Mouse (Mus musculus): ENCODE results near the gene Zfp579. TPM values are rescaled to one million over a fixed set of nuclear protein-coding genes. Genes with fewer than 3 reads are reported as not detected.

The Zfp579 gene
- total and polyA plus RNA-seq, 3 experiments: 12.3 to 51.8 (median 14.0) TPM

- peak within 1 kb of the TSS; percentile 30; the same call in 1 of the 2 replicates for H3K4me3 ChIP-seq
- no peaks in the 10 kb centered on the region for H3K79me2 ChIP-seq (replicated peaks; ENCODE audit: control insufficient read depth, insufficient read depth, low read length)
- H3K27me3 ChIP-seq (ENCODE audit: control insufficient read depth, insufficient read depth, low read length): no peaks in the 10 kb centered on the region
- 2% methylated on average over 10 of the region's 10 CpGs for WGBS
- H3K4me1 ChIP-seq (ENCODE audit: control insufficient read depth, insufficient read depth, low read length): no peaks in the 10 kb centered on the region
- peak within 1 kb of the TSS; percentile 61; the same call in 1 of the 2 replicates for H3K27ac ChIP-seq
- H3K9ac ChIP-seq (ENCODE audit: low read depth, low read length): no peak within 1 kb of the TSS; the same call in 1 of the 2 replicates
- DNase-seq: peak; percentile 82 to 87
- intact Hi-C loops (cut with DNase I): loop anchor here (1.0 kb wide), 1 partner anchor 21 kb away; no protein-coding TSS in a partner anchor
- H3K36me3 ChIP-seq (ENCODE audit: control insufficient read depth, insufficient read depth, low read length): no peaks in the 10 kb centered on the region
- no peak; the same call in 1 of the 2 replicates for TF ChIP-seq POLR2A (IDR thresholded peaks at IDR 0.05; ENCODE audit: insufficient read depth, low read depth, low read length)
- peak; percentile 91 for TF ChIP-seq CTCF (IDR thresholded peaks at IDR 0.05)
- TF ChIP-seq EP300 (IDR thresholded peaks at IDR 0.05; ENCODE audit: insufficient read depth, low read depth, low read length): peak; percentile 79; the same call in 1 of the 2 replicates
Observed at GRCm38 (mm10) chr7:4964272-4964671, 31.7 kb downstream of the Zfp579 start, which contains the start of gene Sbk2. Sbk2 (minus strand) TSS chr7:4964406.

GRCm38 (mm10) chr7:4963527-4963926 lies 32.4 kb downstream of the Zfp579 start:
- H3K9ac ChIP-seq (ENCODE audit: low read depth, low read length): no peak overlapping the region
- H3K79me2 ChIP-seq (replicated peaks; ENCODE audit: control insufficient read depth, insufficient read depth, low read length): no peaks in the 10 kb centered on the region
- H3K27me3 ChIP-seq (ENCODE audit: control insufficient read depth, insufficient read depth, low read length): no peaks in the 10 kb centered on the region
- no peak for DNase-seq
- no peaks in the 10 kb centered on the region for H3K4me1 ChIP-seq (ENCODE audit: control insufficient read depth, insufficient read depth, low read length)
- H3K4me3 ChIP-seq: no peak overlapping the region
- WGBS: 68% methylated on average over 5 of the region's 5 CpGs
- TF ChIP-seq CTCF (IDR thresholded peaks at IDR 0.05): peak; percentile 19
- TF ChIP-seq POLR2A (IDR thresholded peaks at IDR 0.05; ENCODE audit: insufficient read depth, low read depth, low read length): no peak
- TF ChIP-seq EP300 (IDR thresholded peaks at IDR 0.05; ENCODE audit: insufficient read depth, low read depth, low read length): no peak
- H3K27ac ChIP-seq: no peak overlapping the region; the same call in 1 of the 2 replicates
- intact Hi-C loops (cut with DNase I): no loop called here
- no peaks in the 10 kb centered on the region for H3K36me3 ChIP-seq (ENCODE audit: control insufficient read depth, insufficient read depth, low read length)

- Histone ChIP-seq H3K27me3 (ENCODE audit: control insufficient read depth, insufficient read depth, low read length) (no peaks in the 10 kb centered on the region), H3K4me1 (ENCODE audit: control insufficient read depth, insufficient read depth, low read length) (peaks cover 2% of the 10 kb centered on the region; the same call in 1 of the 2 replicates), H3K79me2 (replicated peaks; ENCODE audit: control insufficient read depth, insufficient read depth, low read length) (no peaks in the 10 kb centered on the region), H3K4me3 (no peak overlapping the region), H3K27ac (no peak overlapping the region), H3K36me3 (ENCODE audit: control insufficient read depth, insufficient read depth, low read length) (no peaks in the 10 kb centered on the region), H3K9ac (ENCODE audit: low read depth, low read length) (no peak overlapping the region)
- DNase-seq: no peak
- intact Hi-C loops (cut with DNase I): no loop called here
- 65% methylated on average over 10 of the region's 10 CpGs for WGBS
- TF ChIP-seq POLR2A (IDR thresholded peaks at IDR 0.05; ENCODE audit: insufficient read depth, low read depth, low read length): no peak
- TF ChIP-seq EP300 (IDR thresholded peaks at IDR 0.05; ENCODE audit: insufficient read depth, low read depth, low read length): no peak
- no peak for TF ChIP-seq CTCF (IDR thresholded peaks at IDR 0.05)
Observed at GRCm38 (mm10) chr7:4957361-4957760, 38.6 kb downstream of the Zfp579 start.

- TF ChIP-seq EP300 (IDR thresholded peaks at IDR 0.05; ENCODE audit: insufficient read depth, low read depth, low read length) (no peak), CTCF (IDR thresholded peaks at IDR 0.05) (no peak), POLR2A (IDR thresholded peaks at IDR 0.05; ENCODE audit: insufficient read depth, low read depth, low read length) (no peak)
- Histone ChIP-seq H3K4me1 (ENCODE audit: control insufficient read depth, insufficient read depth, low read length) (peaks cover 4% of the 10 kb centered on the region), H3K4me3 (no peak overlapping the region), H3K36me3 (ENCODE audit: control insufficient read depth, insufficient read depth, low read length) (no peaks in the 10 kb centered on the region), H3K9ac (ENCODE audit: low read depth, low read length) (no peak overlapping the region), H3K27ac (peak overlapping the region; percentile 38), H3K27me3 (ENCODE audit: control insufficient read depth, insufficient read depth, low read length) (no peaks in the 10 kb centered on the region), H3K79me2 (replicated peaks; ENCODE audit: control insufficient read depth, insufficient read depth, low read length) (no peaks in the 10 kb centered on the region)
- intact Hi-C loops (cut with DNase I): no loop called here
- 23% methylated on average over 10 of the region's 10 CpGs for WGBS
- DNase-seq: peak in 1 of 2 experiments; percentile 37
Observed at GRCm38 (mm10) chr7:4953815-4954445, 42.0 kb downstream of the Zfp579 start.

- Histone ChIP-seq H3K36me3 (ENCODE audit: control insufficient read depth, insufficient read depth, low read length) (no peaks in the 10 kb centered on the region), H3K27ac (no peak overlapping the region), H3K9ac (ENCODE audit: low read depth, low read length) (no peak overlapping the region), H3K27me3 (ENCODE audit: control insufficient read depth, insufficient read depth, low read length) (no peaks in the 10 kb centered on the region), H3K79me2 (replicated peaks; ENCODE audit: control insufficient read depth, insufficient read depth, low read length) (no peaks in the 10 kb centered on the region), H3K4me3 (no peak overlapping the region), H3K4me1 (ENCODE audit: control insufficient read depth, insufficient read depth, low read length) (peaks cover 7% of the 10 kb centered on the region)
- peak in 1 of 2 experiments; percentile 66 for DNase-seq
- intact Hi-C loops (cut with DNase I): no loop called here
- WGBS: 61% methylated on average over 19 of the region's 19 CpGs
- TF ChIP-seq POLR2A (IDR thresholded peaks at IDR 0.05; ENCODE audit: insufficient read depth, low read depth, low read length): no peak
- TF ChIP-seq CTCF (IDR thresholded peaks at IDR 0.05): no peak
Observed at GRCm38 (mm10) chr7:4950561-4951342, 45.2 kb downstream of the Zfp579 start.
